Mouse (Mus musculus) adrenal gland, postnatal 14 days (tissue): ENCODE data around the gene Sin3b. TPM values are rescaled to one million over a fixed set of nuclear protein-coding genes. Genes with fewer than 3 reads are reported as not detected.
"Not testable (repeated sequence)": the region's sequence is repeated elsewhere in the genome, so short reads cannot be mapped to it uniquely, and the experiment has no call there.

Experiments
- DNase-seq: peaks from one replicate; pipeline ENCODE4 v3.0.0; 2021; ENCODE audit warnings: mixed read lengths
- long read RNA-seq, 2 experiments: library from polyadenylated mRNA; stranded (forward); transcript quantifications; one replicate each; pipeline ENCODE4 v2.0.0; 2021
- total RNA-seq: library from RNA; stranded (reverse); gene quantifications from 2 replicates; pipeline ENCODE4 v1.2.3, GENCODE M21; 2021

Gene Sin3b
- total RNA-seq, result 190 and 198 TPM in 2 replicates
- long read RNA-seq, experiment 1, full-length matches to known transcripts, result 138 of 200 reads
- long read RNA-seq, experiment 1, partial matches to known transcripts, result 55 of 200 reads
- long read RNA-seq, experiment 1, other reads (novel, unspliced or antisense), result 7 of 200 reads
- long read RNA-seq, experiment 2, full-length matches to known transcripts, result 97 of 148 reads
- long read RNA-seq, experiment 2, partial matches to known transcripts, result 45 of 148 reads
- long read RNA-seq, experiment 2, other reads (novel, unspliced or antisense), result 6 of 148 reads

DNA sequence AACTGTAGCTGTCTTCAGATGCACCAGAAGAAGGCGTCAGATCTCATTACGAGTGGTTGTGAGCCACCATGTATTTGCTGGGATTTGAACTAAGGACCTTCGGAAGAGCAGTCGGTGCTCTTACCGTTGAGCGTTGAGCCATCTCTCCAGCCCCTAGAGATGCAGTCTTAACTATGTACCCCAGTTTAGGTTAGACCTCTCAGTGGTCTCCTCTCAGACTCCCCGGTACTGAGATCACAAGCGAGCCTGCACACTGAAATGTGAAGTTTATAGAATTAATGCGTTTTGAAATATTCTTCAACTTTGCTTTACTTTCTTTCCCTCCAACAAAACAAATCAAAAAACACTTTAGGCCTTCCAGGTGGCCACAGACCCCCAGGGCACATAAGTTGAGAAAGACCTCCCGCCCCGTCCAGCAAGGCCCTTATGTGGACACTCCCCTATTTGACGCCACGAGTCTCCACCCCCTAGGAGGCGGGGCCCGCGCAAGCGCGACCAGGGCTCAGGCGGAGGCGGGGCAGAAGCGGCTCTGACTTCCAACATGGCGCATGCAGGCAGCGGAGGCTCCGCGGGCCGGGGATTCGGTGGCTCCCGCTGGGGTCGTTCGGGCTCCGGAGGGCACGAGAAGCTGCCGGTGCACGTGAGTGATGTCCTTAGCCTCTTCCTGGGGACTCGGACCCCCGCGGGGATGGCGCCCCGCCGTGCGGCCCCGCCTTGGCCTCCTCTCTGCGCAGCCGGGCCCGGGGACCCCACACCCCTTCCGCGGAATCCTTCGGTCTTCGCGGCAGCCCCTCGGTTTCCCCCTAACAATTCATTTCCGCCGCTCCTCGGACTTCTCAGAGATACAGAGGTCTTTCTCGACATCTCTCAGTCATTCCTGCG lies at the start of gene Sin3b:
Gene Sin3b (plus strand): TSS at position 517 of the 882 bp plus-strand sequence.
- DNase-seq, result peak; percentile 98

DNA sequence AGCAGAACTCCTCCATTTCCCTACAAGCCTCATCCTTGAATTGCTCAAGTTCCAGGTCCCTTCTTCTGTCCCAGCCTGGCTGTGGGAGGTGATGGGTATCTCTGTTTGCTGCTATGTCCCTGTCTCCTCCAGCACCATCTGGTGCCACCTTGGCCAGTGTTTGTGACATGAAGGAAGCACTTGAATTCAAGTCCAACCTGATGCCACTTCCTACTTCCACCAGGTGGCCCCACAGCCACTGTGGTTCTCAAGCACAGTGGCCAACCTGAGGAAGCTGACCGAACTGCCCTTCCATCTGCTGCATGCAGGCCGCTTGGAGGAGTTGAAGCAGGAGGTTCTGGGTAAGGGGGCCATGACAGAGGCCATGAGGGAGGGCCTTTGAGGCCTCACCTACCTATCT lies 48.9 kb upstream of the Sin3b start:
- DNase-seq, result no peak

DNA sequence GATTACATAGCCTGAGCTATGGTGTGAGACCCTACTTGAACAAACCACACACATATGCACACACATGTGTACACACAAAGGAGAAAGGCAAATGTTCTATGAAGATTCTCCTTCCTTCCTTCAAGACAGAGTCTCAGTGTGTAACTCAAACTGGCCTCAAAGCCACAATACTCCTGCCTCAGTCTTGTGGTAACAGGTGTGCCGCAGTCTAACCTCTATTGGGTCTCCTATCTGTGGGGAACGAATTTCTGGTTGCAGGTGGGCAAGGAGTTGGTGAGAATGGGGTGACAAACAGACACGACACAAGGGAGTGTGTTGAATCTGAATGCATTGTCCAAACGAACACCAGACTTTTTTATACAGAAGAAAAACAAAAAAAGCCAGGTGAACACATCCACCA lies 46.6 kb upstream of the Sin3b start:
- DNase-seq, result no peak

DNA sequence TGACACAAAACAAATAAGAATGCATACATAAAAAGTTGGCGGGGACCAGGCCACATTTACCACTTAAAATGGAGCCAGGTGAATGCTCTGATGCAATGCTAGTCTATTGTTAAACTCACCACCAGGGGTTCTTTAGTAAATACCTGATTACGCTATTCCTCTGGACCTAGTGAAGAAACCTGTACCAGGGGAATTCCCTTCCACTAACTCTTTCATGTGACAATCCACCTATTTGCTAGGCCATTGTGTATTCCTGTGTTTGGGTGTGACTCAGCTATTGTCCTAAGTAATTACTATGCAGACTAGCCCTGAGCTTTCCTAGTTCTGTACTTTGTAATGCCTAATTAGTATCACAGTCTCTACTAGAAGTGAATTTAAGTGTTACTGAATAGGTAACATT lies 46.2 kb upstream of the Sin3b start:
- DNase-seq, result not testable (repeated sequence)

DNA sequence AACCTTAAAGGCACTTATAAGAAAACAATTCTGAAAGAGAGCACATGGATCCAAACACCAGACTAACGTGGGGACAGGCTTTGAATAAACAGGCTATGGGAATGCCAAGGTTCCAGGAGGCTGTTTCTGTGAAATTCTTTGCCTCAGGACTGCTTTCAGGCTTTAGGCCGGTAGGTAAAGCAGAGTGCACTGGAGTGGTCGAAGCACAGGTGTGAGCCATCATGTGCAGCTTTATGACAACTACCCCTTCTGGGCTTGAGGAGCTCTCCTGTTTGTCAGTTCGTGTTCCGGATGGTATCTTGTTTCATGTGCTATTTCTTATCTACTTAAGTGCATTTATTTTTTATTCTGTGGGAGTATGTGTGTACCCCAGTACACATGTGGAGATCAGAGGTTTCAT lies 45.8 kb upstream of the Sin3b start:
- no peak for DNase-seq

DNA sequence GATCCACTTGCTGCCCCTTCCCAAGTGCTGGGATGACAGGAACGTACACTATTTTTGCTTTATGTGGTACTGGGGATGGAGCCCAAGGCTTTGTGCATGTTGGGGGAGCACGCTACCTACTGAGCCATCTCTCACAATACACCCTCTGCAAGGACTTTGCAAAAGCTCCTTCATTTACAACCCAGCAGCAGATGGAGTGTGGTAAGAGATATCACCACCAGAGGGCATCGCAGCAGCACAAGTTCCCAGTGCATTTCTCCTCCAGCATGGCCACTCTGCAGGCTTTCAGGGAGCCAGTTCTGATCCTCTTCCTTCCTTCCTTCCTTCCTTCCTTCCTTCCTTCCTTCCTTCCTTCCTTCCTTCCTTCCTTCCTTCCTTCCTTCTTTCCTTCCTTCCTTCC lies 43.0 kb upstream of the Sin3b start:
- peak; percentile 77 for DNase-seq

DNA sequence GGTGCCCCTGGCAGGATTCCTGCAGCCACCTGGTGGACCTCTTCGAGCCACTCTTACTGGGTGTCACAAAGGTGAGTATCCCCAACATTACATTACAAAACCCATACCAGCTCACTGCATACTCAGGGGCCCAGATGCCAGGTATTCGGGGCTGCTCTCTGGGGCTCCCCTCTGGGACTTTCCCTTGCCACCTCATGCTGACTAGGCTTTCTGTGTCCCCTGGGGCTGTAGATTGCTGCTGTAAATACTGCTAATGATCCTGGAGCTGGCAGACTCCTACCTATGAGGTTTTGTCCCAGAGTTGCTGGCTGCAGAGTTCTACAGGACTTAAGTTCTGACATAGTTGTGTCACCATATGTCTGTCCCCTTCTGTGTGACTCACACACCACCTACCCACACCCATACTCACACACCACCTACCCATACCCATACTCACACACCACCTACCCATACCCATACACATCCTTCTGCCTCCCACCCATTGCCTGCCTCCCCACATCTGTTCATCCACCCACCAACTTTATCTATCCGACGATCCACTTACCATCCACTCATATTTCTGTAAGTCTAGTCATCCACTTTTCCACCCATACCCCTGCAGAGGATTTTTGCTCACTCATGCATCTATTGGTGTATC lies 40.9 kb upstream of the Sin3b start:
- no peak for DNase-seq

DNA sequence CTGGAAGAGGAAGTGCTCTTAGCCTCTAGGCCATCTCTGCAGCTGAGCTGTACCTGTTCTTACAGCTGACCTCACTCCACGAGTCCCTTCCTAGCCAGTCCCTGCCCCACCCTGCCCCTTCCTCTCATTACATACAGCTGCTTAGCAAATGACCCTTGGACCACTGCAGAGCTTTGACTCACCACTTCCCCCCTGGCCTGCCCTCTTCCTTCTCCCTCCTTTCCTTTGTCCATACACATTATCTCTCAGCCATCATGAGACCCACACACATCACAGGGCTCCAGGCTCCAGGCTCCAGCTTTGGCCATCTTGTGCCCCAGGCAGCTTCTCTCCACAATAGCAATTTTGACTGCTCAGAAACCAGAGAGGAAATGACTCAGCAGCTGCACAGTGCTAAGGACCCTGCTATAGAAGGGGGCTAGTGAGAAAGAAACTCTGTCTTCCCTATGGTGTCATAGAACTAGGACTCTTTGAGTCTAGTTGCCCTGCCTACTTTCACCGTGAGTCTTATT lies 40.0 kb upstream of the Sin3b start:
- DNase-seq, result no peak

DNA sequence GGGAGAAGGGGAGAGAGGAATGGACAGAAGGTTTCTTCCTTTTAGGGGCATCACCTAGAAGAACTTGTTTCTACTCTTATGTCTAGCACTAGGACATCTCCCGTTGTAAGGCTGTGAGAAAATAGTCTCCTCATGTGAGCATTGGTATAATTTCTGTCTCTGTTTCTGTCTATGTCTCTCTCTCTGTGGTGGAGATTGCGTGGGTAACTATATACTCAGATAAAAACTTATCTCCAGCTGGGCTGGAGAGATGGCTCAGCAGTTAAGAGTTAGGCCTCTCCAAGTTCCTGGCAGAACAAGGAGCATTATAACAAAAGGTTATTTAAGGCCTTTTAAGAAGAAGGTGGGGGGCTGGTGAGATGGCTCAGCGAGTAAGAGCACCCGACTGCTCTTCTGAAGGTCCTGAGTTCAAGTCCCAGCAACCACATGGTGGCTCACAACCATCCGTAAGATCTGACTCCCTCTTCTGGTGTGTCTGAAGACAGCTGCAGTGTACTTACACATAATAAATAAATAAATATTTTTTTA lies 39.4 kb upstream of the Sin3b start:
- DNase-seq, result not testable (repeated sequence)

DNA sequence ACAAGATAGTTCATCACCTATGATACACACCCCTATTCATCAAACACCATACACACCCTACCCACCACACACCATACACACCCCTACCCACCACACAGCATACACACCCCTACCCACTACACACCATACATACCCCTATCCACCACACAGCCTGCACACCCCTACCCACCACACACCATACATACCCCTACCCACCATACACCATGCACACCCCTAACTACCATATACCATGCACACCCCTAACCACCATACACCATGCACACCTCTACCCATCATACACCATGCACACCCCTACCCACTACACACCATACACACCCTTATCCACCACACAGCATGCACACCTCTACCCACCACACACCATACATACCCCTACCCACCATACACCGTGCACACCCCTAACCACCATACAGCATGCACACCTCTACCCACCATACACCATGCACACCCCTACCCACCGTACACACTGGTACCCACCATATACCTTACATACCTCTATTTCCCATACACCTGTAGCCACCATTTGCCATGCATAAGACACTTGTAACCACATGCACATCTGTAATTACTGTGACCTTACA lies 24.6 kb upstream of the Sin3b start:
- DNase-seq, result no peak

DNA sequence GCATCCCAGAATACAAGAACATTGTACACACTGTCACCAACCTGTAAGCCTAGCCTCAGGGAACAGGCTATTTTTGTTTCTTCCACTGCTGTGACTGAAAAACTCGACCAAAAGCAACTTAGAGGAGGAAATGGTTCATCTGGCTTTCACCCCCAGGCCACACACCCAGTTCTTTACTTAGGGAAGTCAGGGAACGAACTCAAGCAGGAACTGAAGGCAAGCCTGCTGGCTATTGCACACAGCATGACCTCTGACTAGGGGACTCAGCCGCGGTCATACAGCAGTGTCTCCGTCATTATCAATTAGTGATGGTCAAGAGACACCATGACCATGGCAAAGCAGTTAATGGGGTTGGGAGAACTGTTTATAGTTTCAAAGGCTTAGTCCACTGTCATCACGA lies 10.5 kb upstream of the Sin3b start:
- DNase-seq, result no peak

DNA sequence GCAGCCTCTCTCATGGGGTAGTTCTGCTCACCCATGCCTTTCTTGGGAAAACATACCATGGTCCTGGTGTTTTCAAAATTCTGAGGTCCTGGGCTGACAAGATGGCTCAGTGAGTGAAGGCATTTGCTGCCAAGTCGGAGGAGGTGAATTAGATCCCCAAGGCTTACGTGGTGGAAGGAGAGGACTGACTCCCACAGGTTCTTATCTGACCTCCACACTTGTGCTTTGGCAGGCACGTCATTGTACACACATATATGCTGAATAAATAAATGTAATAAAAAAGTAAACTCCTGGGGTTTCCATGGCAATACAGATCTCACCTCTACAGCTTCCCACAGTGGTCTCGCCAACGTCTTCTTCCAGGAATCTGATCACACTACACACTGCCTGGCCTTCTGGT lies 6.5 kb upstream of the Sin3b start:
- no peak for DNase-seq

DNA sequence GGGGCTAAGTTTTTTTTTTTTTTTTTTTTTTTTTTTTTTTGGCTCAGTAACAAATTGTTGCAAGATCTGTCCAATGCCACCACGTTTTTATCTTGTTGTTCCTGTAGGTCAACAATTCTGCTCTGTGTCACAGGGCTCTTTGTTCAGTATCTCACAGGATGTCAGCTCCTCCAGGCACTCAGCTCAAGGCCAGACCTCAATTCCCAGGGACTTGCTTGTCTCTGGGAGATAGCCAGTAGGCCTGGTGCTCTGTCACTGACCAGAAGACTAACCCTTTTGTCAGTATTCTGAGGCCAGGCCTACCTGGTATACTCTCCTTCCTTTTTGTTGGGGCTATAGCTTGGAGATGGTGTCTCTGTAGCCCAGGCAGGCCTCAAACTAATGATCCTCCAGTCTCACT lies 2.5 kb upstream of the Sin3b start:
- peak; percentile 73 for DNase-seq

DNA sequence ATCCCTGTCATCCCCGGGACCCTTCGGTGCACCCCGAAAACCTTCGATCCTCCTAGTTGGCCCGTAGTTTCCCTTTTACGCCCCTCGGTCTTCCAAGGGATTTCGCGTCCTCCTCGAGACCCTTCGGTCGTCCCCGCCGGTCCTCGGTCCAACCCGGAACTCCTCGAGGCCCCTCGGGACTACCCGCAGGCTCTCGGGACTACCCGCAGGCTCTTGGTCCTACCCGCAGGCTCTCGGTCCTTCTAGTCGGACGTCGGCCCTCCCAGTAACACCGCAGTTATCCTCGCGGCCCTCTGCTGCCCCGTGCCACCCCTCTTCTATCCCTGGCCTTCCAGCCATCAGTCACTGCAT lies 541 bp downstream of the Sin3b start:
- DNase-seq, result peak; percentile 60

DNA sequence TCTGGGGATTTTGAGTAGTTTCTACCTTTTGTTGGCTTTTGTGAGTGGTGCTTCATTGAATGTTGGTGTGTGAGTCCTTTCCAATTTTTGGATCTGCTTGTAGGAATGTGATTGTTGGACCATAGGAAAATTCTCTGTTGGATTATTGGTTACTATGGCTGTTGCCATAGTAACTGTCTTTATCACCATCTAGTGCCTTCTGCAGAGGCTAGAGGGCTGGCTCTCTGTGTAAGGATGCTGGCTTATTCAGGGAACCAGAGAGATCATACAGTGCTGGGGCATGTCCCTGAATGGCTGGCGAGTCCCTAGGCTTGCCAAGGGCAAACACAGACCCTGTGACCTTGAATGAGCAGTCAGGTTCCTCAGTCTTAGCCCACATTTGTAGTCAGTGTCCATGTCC lies 5.6 kb downstream of the Sin3b start:
- no peak for DNase-seq

DNA sequence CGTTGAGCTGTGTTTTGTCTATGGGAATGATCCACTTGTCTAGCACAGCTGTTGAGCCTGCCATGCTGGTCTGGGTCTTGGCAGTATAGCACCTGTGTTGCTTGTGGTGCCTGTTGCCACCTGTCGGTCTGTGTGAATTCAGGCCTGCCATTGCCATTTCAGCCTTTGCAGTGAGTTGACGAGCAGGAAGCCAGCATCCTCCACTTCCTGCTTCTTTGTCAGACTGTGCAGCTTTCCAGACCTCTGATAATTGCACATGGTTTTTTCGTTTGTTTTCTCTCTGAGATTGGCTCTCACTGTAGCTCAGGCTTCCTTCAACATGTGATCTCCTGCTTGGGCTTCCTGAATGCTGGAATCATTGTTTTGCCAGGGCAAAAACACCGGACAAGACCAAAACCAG lies 11.9 kb downstream of the Sin3b start:
- no peak for DNase-seq

DNA sequence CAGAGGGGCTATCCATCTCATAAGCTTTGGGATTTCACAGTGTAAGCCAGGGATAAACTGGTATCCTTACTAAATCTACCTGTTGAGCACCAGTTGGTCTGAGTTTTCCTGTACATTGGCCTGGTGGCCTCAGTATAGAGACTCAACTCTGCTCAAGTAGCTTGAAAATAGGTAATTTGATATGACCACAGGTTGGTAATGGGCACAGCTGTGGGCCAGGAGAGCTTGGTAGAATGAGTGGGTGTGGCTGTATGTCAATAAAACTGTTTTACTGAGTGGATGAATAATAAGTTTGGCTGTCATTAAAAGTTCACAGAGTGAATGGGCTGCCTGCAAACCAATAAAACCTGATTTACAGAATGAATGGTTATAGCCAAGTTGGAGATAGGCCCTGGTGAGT lies 13.8 kb downstream of the Sin3b start:
- DNase-seq, result no peak

DNA sequence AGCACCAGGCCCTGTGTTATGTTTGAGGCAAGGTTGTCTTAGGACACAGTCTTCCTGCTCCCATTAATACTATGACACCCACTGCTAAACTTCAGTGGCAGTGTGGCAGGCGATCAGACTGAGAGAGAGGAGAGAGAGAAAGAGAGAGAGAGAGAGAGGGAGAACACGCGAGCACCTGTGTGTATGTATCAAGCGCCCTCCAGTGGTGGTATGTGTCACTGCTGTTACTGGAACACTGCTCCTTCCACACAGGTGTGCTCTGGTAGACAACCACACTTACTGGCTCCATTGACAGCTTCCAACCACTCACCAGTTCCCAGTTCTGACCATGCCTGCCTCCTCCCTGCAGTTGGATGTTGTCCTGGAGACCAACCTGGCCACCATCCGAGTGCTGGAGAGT lies 23.0 kb downstream of the Sin3b start:
- peak; percentile 70 for DNase-seq

DNA sequence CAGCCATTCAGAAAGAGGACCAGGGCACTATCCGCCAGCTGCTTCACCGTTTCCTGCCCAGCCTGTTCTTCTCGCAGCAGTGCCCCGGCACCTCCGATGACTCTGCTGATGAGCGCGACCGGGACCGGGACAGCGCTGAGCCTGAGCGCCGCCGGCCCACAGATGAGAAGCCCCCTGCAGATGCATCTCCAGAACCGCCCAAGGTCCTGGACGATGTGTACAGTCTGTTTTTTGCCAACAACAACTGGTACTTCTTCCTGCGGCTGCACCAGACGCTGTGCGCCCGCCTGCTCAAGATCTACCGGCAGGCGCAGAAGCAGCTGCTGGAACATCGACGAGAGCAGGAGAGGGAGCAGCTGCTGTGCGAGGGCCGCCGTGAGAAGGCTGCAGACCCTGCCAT lies 26.8 kb downstream of the Sin3b start:
- DNase-seq, result no peak

DNA sequence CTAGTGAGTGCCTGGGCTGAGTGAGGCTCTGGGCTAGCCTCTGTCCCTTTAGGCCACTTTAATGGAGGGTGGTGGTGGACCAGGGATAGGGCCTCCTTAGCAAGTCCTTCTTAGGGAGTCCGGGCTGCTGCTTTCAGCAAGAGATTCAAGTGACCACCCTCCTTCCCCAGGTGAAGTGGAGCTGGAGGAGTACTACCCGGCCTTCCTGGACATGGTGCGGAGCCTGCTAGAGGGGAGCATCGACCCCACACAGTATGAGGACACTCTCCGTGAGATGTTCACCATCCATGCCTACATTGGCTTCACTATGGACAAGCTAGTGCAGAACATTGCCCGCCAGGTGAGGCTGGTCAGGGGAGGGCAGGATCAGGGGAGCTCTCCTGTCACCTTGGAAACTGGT lies 27.2 kb downstream of the Sin3b start:
- no peak for DNase-seq

DNA sequence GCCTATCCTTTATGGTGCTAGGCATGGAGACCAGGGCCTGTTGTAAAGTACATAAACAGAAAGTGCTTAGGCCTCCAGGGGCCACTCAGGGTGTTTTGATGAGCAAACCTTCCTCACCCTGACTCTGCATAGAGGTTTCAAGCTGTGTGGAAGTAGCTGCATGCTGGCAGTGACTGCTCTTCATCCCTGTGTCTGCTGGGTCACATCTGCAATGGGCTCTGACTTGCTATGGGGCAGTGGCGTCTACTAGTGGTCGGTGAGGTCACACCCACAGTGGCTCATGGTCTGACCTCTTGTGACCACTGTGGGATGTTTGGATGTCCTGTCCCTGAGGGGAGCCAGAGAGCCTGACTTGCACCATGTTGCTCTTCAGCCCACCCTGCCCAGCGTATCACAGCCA lies 28.0 kb downstream of the Sin3b start:
- DNase-seq, result no peak

DNA sequence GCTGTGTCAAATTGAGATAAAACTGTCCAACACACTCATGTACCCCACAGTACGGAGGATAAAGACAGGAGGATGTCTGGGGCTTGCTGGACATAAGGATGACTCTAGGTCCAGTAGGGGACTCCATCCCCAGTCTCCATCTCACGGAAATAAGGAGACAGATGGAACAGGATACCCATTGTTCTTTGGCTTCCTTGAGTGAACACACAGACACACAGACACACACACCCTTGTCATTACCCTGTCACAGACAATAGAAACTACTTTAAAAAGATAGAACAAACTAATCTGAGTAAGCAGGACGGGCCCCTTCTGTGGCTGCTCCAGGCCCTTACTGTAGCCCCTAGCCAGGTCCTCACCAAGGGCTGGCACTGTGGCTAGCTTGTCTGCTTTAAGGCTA lies 29.2 kb downstream of the Sin3b start:
- DNase-seq, result no peak

DNA sequence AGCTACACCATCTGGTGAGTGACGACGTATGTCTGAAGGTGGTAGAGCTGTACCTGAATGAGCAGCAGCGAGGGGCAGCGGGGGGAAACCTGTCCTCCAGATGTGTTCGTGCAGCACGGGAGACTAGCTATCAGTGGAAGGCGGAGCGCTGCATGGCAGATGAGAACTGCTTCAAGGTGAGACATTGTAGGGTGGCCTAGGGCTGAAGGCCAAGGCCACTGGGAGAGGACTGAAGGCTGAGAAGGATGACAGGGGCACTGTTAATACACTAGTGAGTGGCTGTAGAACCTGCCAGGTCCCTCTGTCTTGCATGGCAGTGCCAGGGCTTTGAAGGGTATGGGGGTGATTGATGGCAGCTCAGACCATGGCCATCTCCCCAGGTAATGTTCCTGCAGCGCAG lies 30.1 kb downstream of the Sin3b start:
- peak; percentile 46 for DNase-seq
